Mouse (Mus musculus) stomach, postnatal 0 days (tissue): ENCODE results near the gene Wdr54. TPM values are rescaled to one million over a fixed set of nuclear protein-coding genes. Genes with fewer than 3 reads are reported as not detected.
A peak's percentile ranks its signal among the peaks of the same experiment; 100 is the strongest.

Experiments
- ATAC-seq: fragments of 200-750 bp; cut with Nextera tagmentation; 2 replicates; pipeline ENCODE4 v1.8.0; 2017; ENCODE audit not compliant: low FRiP score, low TSS enrichment
- DNase-seq: peaks from one replicate; pipeline ENCODE4 v3.0.0-alpha.2; 2016; ENCODE audit warnings: low spot score
- H3K27ac ChIP-seq: fragments of 300-500 bp; sonication (generic); replicated peaks from 2 replicates; pipeline ENCODE4 v1.5.1; 2014; ENCODE audit warnings: mild to moderate bottlenecking, control low read depth
- H3K27me3 ChIP-seq: fragments of 300-500 bp; sonication (generic); 2 replicates; pipeline ENCODE4 v1.6.1; 2014; ENCODE audit warnings: low read length; ENCODE audit not compliant: control insufficient read depth, insufficient read depth
- H3K36me3 ChIP-seq: fragments of 300-500 bp; sonication (generic); 2 replicates; pipeline ENCODE4 v1.6.1; 2014; ENCODE audit warnings: low read length, mixed read lengths; ENCODE audit not compliant: control insufficient read depth, insufficient read depth
- H3K4me1 ChIP-seq: fragments of 300-500 bp; sonication (generic); replicated peaks from 2 replicates; pipeline ENCODE4 v1.6.1; 2014; ENCODE audit warnings: antibody characterized with exemption; ENCODE audit not compliant: control insufficient read depth, insufficient read depth
- H3K4me2 ChIP-seq: fragments of 300-500 bp; sonication (generic); replicated peaks from 2 replicates; pipeline ENCODE4 v1.6.1; 2014; ENCODE audit warnings: low read depth, mild to moderate bottlenecking, control low read depth, moderate library complexity
- H3K4me3 ChIP-seq: fragments of 300-500 bp; sonication (generic); 2 replicates; pipeline ENCODE4 v1.5.1; 2014; ENCODE audit warnings: low read depth, low read length, control low read depth
- H3K9ac ChIP-seq: fragments of 300-500 bp; sonication (generic); 2 replicates; pipeline ENCODE4 v1.6.1; 2014; ENCODE audit warnings: mild to moderate bottlenecking, low read length, control low read depth, mixed read lengths
- H3K9me3 ChIP-seq: fragments of 300-500 bp; sonication (generic); 2 replicates; pipeline ENCODE4 v1.6.1; 2016; ENCODE audit warnings: low read length; ENCODE audit not compliant: control insufficient read depth
- CTCF ChIP-seq: IDR thresholded peaks from 2 replicates; pipeline ENCODE4 v1.5.1; 2016; ENCODE audit warnings: antibody characterized with exemption, low read depth, mild to moderate bottlenecking, moderate library complexity
- EP300 ChIP-seq: optimal IDR thresholded peaks from 2 replicates; pipeline ENCODE3; 2016; ENCODE audit warnings: antibody characterized with exemption
- WGBS: fragments of 180-500 bp; shearing (Covaris S2); extraction: QIAGEN DNeasy Blood & Tissue Kit; methylation state at CpG from one replicate; pipeline ENCODE4 v1.1.7; 2014; 5-methylcytosine and 5-hydroxymethylcytosine counted together
- polyA plus RNA-seq: library from polyadenylated mRNA; unstranded; fragments of >200 nt; fragmentation: Nextera tagmentation; extraction: Ambion mirVana; gene quantifications from 2 replicates; pipeline ENCODE4 v1.2.1, GENCODE M21; 2015

Wdr54 gene
- polyA plus RNA-seq, 1 experiment from 2014 or later: 1.6 TPM

DNA sequence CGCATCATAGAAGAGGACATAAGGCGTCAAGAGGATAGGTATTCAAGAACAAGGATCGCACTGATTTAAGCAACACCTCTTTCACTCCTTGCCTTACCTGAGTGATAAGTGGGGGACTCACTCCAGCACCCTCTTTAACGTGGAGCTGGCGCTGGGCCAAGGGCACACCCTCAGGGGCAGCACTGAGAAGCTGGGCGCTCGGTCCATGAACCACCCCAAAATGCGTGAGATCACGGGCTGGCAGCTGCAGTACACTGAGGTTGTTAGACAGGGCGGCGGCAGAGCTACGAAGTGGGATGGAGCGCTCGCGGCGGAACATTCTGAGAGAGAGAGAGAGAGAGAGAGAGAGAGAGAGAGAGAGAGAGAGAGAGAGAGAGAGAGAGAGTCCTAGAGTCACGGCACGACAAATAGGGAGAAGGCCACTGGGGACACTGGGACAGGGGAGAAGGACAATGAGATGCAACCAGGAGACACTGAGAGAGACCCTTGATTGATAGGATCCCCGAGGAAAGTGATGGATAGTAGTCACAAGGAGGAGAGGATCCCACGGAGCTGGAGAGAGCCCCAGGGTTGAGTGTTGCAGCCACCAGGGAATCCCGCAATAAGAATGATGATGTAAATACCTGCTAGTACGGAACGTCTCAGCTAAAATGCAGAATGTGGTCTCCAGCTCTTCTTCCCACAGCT, 502 bp downstream of the Wdr54 start:
- TF ChIP-seq EP300 (no peak), CTCF (no peak)
- ATAC-seq: 0 out of 2 replicates have a peak, but pooled peaks have one; percentile 16
- 0 out of 2 replicates have a peak, but pooled peaks cover 2% of the 10 kb centered on the region for H3K36me3 ChIP-seq
- H3K27me3 ChIP-seq: no peaks in the 10 kb centered on the region
- peak overlapping the region; percentile 81 for H3K4me2 ChIP-seq
- no peaks in the 10 kb centered on the region for H3K9me3 ChIP-seq
- peak overlapping the region; percentile 50 for H3K4me3 ChIP-seq
- H3K9ac ChIP-seq: peak overlapping the region; percentile 48
- no peaks in the 10 kb centered on the region for H3K4me1 ChIP-seq
- 8% methylated on average over 23 of the region's 23 CpGs for WGBS
- no peak for DNase-seq
- H3K27ac ChIP-seq: no peak overlapping the region

DNA sequence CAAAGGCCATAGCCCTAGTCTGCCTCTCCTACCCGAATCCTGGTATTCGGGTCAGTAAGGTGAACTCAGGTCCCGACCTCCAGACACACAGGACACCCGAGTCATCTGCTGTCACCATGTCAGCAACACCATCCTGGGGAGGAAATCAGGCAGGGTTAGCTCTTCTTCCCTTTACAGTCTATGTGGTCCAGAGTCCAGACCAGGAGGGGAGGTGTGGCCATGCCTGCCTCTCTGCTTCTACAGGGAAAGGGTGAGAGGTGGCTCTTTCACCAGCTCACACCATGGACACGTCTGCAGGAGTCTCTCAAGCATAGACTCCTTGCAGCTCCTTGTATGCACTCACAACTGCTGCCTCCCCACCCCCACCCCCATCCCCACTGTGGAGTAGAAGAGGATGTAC, 2.7 kb downstream of the Wdr54 start:
- no peaks in the 10 kb centered on the region for H3K4me1 ChIP-seq
- 0 out of 2 replicates have a peak, but pooled peaks cover 5% of the 10 kb centered on the region for H3K36me3 ChIP-seq
- H3K27ac ChIP-seq: no peak overlapping the region
- no peaks in the 10 kb centered on the region for H3K9me3 ChIP-seq
- TF ChIP-seq CTCF: no peak
- TF ChIP-seq EP300: no peak
- WGBS: 82% methylated on average over 5 of the region's 5 CpGs
- no peak overlapping the region for H3K4me2 ChIP-seq
- ATAC-seq (no peak), DNase-seq (no peak)
- H3K9ac ChIP-seq: no peak overlapping the region
- no peak overlapping the region for H3K4me3 ChIP-seq
- no peaks in the 10 kb centered on the region for H3K27me3 ChIP-seq

DNA sequence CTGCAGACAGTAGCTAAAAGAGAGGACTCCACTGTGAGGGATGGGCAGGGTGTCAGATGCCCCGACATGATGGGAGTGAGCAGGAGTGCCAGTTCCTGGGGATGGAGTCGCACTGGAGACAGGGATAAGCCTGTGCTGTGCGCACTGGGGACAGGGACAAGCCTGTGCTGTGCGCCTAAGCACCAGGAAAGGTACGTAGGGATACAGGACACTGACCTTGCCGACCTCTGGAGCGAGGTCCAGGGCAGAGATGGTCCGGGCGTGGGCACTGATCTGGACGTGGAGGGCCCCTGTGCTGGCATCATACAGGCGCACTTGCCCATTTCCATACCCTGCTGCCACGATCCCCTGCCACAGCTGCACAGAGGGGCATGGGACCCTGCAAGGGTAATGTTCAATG, 3.2 kb downstream of the Wdr54 start:
- H3K27me3 ChIP-seq: no peaks in the 10 kb centered on the region
- DNase-seq: no peak

DNA sequence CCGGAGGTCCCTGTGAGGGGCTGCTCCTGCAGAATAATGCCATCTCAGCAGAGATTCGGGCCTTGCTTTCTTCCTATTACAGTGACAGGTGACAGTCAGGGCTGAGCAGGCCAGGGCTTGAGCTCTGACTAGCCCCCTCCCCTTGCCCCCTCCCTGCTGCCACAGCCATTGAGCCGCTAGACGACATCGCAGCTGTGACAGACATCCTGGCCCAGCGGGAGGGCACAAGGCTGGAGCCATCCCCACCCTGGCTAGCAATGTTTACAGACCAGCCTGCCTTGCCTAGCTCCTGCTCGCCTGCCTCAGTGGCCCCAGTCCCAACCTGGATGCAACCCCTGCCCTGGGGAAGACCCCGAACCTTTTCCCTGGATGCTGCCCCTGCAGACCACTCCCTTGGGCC, 4.5 kb downstream of the Wdr54 start:
- H3K4me3 ChIP-seq: no peak overlapping the region
- H3K36me3 ChIP-seq: peaks cover 9% of the 10 kb centered on the region; the same call in 1 of the 2 replicates
- no peak overlapping the region for H3K4me2 ChIP-seq
- no peaks in the 10 kb centered on the region for H3K4me1 ChIP-seq
- DNase-seq: no peak
- H3K9ac ChIP-seq: no peak overlapping the region
- no peak overlapping the region for H3K27ac ChIP-seq
- H3K9me3 ChIP-seq: no peaks in the 10 kb centered on the region
- 48% methylated on average over 8 of the region's 8 CpGs for WGBS
- TF ChIP-seq CTCF (no peak), EP300 (no peak)
- H3K27me3 ChIP-seq: no peaks in the 10 kb centered on the region
- no peak for ATAC-seq

More for the DNA sequence above, 3.2 kb downstream of the Wdr54 start:
- Histone ChIP-seq H3K9ac (no peak overlapping the region), H3K9me3 (no peaks in the 10 kb centered on the region), H3K27ac (no peak overlapping the region), H3K36me3 (peaks cover 7% of the 10 kb centered on the region; the same call in 1 of the 2 replicates), H3K4me3 (no peak overlapping the region), H3K4me2 (no peak overlapping the region), H3K4me1 (no peaks in the 10 kb centered on the region)
- ATAC-seq: no peak
- 88% methylated on average over 12 of the region's 12 CpGs for WGBS
- TF ChIP-seq CTCF (no peak), EP300 (no peak)

DNA sequence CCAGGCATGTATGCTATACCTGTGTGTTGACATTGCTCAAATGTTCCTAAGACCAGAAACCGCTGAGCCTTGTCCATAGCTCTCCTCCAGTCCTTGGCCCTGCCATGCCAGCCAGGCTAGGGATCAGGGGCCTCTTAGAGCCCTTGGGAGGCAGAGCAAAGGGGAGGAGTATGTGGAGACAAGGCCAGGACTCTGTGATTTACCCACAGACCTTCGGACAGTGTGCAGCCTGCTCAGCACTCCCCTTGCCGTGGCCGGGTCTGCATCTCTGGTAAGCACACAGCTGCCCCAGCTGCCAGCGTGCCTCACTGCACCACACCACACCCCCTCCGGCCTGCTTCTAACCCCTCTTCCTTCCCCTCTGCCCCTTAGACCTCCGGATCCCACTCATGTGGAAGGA, 8.9 kb downstream of the Wdr54 start:
- peaks cover 1% of the 10 kb centered on the region; the same call in 1 of the 2 replicates for H3K4me1 ChIP-seq
- H3K4me3 ChIP-seq: no peak overlapping the region
- no peak overlapping the region for H3K27ac ChIP-seq
- peaks cover 12% of the 10 kb centered on the region; the same call in 1 of the 2 replicates for H3K36me3 ChIP-seq
- TF ChIP-seq CTCF: no peak
- TF ChIP-seq EP300: no peak
- no peak overlapping the region for H3K9ac ChIP-seq
- 59% methylated on average over 7 of the region's 7 CpGs for WGBS
- no peak for ATAC-seq
- no peaks in the 10 kb centered on the region for H3K27me3 ChIP-seq
- H3K9me3 ChIP-seq: no peaks in the 10 kb centered on the region
- DNase-seq: no peak
- no peak overlapping the region for H3K4me2 ChIP-seq

DNA sequence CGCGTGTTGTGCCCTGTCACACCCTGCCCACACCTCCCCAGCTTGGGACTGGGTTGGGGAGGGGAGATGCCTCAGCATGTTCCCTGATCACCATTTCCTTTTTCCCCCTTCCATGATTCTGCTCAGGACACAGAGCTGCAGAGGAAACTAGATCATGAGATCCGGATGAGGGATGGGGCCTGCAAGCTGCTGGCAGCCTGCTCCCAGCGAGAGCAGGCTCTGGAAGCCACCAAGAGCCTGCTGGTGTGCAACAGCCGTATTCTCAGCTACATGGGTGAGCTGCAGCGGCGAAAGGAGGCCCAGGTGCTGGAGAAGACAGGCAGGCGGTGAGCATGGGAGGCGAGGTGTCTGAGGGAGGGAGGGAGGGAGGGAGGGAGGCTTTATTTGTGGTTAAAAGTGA, 10.4 kb downstream of the Wdr54 start:
- DNase-seq (no peak), ATAC-seq (no peak)
- Histone ChIP-seq H3K9ac (no peak overlapping the region), H3K36me3 (peaks cover 10% of the 10 kb centered on the region; the same call in 1 of the 2 replicates), H3K4me2 (no peak overlapping the region), H3K27me3 (no peaks in the 10 kb centered on the region), H3K4me3 (no peak overlapping the region), H3K9me3 (no peaks in the 10 kb centered on the region), H3K4me1 (peaks cover 4% of the 10 kb centered on the region; the same call in 1 of the 2 replicates), H3K27ac (0 out of 2 replicates have a peak overlapping the region, but pooled peaks have one; percentile 18)
- no peak for TF ChIP-seq CTCF
- TF ChIP-seq EP300: no peak
- WGBS: 42% methylated on average over 9 of the region's 9 CpGs
